Mouse (Mus musculus) gastrocnemius, adult 18-20 months (tissue): Measurements from ENCODE around the gene Lrp8. TPM values are rescaled to one million over a fixed set of nuclear protein-coding genes. Genes with fewer than 3 reads are reported as not detected.

Experiments
- DNase-seq: peaks from one replicate; pipeline ENCODE4 v3.0.0; 2021; ENCODE audit warnings: low spot score
- total RNA-seq, 2 experiments: library from RNA; stranded (reverse); gene quantifications; 2 replicates each; pipeline ENCODE4 v1.2.3; 2021

The Lrp8 gene
- total RNA-seq, 2 experiments from 2014 or later, result 0.05 to 0.07 TPM

DNA sequence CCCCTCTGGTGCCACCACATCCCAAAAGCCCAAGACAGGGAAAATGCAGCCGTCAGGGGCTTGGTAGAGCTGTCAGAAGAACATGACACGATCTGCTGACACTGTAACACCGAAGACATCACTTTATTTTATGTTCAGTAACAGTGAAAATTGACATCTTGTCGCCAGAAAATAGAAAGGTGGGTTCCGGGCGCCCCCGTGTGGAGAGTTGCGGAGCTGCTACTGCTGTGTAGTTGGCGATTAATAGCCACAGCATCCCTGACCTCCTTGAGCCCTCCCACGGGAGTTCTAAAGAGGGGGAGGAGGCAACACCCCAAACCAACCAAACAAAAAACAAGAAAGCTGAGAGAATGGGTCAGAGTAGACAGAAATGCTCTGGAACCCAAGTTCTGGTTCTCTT is 42.9 kb downstream of the Lrp8 start:
- peak; percentile 59 for DNase-seq

DNA sequence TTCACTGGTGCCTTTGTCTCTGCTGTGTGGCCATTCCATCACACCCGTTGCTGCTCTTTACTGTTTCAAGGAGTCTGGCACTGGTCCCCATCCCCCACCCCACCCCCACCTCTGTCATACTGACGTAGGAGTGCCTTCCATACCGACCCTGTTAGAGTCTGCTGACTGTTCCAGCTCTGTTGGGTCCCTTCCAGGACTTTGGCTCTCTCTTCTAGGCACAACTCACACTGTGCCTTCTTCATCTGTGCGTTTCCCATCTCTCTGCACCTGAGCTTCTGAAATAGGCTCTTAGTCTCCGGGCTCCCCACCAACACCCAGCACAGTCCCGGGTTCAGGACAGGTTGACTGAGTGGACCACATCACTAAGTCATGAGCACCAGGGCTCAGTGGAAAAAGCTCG is 44.7 kb downstream of the Lrp8 start:
- DNase-seq, result no peak

DNA sequence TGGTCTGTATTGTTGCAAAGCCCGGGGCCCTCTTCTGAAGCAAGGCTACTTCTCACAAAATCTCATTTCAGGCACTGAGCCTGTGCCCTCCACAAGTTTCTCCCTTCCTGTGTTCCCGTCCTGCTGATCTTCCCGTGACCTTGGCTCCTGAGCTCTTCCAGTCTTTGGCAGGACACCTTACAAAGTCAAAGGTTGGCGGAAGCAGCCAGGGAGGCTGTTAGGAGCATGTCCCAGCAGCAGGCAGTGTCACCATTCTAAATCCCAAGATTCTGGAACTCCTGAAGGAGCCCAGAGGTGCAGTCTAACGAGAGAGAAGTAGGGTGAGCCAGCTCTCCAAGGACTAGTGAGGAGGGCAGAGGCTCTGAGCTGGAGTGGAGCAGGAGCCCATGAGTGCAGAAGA is 46.5 kb downstream of the Lrp8 start:
- DNase-seq, result no peak

GRCm38 (mm10) chr4:107849621-107850020 is 47.6 kb downstream of the Lrp8 start:
- DNase-seq, result no peak

DNA sequence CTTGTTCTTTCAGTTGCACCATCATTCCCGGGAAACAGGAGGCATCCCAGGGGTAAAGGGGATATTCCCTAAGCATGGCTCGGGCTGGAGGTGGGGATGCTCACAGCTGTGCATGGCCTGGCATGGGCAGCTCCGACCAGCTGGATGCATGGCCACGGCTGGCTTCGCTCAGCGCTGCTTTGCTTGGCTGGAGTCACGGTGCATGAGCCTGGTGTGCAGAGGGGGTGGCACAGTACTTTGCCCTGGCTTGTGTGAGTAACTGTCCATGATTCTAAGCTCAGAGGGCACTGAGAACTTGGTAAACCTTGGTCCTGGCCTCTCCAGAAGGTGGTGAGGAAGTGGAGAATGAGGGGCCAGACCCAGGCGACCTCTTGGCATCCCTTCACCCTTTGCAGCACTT is 48.0 kb downstream of the Lrp8 start:
- DNase-seq, result no peak

GRCm38 (mm10) chr4:107853333-107853732 is 51.3 kb downstream of the Lrp8 start:
- no peak for DNase-seq

- DNase-seq, result no peak
Measured at GRCm38 (mm10) chr4:107853836-107854235, 51.8 kb downstream of the Lrp8 start.

DNA sequence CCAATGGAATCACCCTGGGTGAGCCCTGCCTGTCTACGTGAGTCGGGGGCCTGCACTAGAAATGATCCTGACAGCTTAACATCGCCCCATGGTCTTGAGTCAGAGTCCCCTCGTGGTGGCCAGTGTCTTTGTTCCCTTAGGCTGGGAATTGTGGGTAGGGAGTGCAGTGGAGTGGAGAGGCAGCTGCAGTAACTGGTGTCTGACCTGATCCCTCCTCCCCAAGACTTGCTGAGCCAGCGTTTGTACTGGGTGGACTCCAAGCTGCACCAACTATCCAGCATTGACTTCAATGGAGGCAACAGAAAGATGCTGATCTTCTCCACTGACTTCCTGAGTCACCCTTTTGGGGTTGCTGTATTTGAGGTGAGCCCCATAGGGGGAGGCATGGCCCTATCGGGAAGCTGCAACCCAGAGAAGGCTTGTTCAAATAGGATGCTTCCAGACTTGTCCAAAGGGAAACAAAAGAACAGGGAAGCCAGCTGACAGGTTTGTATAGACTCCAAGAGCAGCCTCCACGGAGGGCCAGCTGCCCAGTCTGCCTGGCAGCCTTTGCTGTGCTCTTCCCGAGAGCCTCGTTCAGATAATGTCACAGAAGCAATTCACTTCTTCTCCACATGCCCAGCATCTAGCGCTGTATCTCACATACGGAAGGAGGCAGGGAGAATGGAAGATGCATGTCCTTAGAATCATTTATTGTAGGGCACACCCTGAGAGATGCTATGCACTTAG is 55.1 kb downstream of the Lrp8 start:
- no peak for DNase-seq

DNA sequence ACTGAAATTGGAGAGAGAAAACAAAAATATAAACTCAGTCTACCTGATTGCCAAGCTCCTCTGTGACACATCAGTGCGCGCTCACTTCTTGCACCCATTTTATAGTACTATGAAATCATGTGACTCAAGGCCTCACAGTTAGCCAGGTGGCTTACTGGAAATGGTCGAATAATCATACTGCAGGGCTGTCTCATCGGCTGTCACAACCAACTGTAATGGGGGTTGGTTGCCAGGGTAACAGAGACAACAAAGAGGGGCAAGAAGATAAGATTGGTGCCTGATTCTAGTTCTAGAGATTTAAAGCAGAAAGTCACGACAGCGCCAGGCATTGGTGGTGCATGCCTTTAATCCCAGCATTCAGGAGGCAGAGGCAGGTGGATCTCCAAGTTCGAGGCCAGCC is 56.9 kb downstream of the Lrp8 start:
- no peak for DNase-seq

GRCm38 (mm10) chr4:107864866-107865265 is 62.8 kb downstream of the Lrp8 start:
- DNase-seq, result no peak

- DNase-seq, result peak; percentile 97
Measured at GRCm38 (mm10) chr4:107879254-107880050, 77.4 kb downstream of the Lrp8 start, which contains the start of gene Magoh. Magoh (plus strand) TSS chr4:107879755.

DNA sequence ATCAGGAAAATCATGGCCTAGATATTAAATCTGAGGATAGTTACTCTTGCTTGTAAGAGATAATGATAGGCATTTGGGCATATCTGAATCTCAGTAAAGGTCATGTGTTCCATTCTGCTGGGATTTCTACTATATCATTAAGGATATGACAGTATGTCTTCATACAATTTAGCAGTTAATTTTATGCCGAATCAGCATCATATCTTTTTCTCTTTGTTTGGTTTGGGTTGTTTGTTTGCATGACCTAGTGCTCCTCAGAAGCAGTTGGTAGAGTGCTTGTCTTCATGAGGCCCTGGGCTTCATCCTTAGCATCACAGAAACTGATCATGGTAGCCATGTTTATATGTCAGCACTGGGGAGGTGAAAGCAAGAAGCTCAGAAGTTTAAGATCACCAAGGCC is 79.6 kb downstream of the Lrp8 start:
- no peak for DNase-seq

GRCm38 (mm10) chr4:107886371-107886770 is 84.3 kb downstream of the Lrp8 start:
- DNase-seq, result no peak

- DNase-seq, result no peak
Measured at GRCm38 (mm10) chr4:107889385-107889730, 87.3 kb downstream of the Lrp8 start.

DNA sequence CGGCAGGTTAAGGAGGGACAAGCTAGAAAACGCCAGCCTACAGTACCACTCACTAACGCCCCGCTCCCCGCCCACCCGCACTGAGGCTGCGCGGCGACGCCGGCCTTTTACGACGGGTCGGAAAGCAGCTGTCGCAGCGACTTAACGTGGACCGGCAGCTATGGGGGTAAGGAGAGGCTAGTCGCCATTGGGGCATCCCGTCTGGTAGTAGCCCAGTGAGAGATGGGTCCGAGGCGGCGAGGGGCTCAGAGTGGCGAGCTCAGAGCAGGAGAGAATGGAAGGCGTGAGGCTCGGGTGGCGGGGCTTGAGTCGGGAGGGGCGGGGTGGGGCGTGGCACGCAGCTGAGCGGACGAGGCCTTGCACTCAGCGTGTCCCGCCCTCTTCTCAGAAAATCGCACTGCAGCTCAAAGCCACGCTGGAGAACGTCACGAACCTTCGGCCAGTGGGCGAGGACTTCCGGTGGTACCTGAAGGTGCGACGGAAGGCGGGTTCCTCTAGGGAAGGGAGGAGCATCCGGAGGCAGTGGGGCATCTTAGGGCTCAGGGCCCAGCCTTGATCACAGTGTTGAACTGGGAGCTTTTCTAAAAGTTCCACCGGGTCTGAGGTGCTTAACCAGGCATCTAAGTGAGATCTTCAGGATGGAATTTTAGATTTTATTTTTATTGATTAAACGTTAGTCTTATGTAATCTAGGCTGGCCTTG is 87.8 kb downstream of the Lrp8 start, which contains the start of gene 0610037L13Rik:
0610037L13Rik (plus strand) TSS at position 83 of the 702 bp plus-strand sequence.
- DNase-seq, result peak; percentile 94

GRCm38 (mm10) chr4:107892663-107893062 is 90.6 kb downstream of the Lrp8 start:
- DNase-seq, result no peak

- no peak for DNase-seq
Measured at GRCm38 (mm10) chr4:107899211-107899927, 97.3 kb downstream of the Lrp8 start.

GRCm38 (mm10) chr4:107900206-107900605 is 98.1 kb downstream of the Lrp8 start:
- no peak for DNase-seq

DNA sequence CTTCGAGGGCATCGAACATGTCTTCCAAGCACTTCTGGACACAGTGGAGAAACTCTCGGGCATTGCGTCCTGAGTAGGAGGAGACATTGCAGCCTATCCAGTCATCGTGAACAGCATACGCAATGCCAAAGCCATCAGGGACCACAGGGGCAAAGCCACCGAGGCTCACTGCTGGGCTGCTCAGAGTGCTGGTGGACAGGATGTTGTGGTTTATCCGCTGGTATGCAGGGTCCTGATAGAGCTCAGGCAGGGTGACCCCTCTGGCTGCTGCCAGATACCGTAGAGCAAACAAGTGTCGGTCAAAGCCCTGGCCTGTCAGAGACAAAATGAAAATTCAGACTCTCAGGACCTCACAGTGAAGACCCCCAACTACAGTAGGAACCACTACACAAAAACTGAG is 102.2 kb downstream of the Lrp8 start:
- no peak for DNase-seq

- DNase-seq, result no peak
Measured at GRCm38 (mm10) chr4:107906561-107906960, 104.5 kb downstream of the Lrp8 start.

- DNase-seq, result no peak
Measured at GRCm38 (mm10) chr4:107910020-107910419, 108.0 kb downstream of the Lrp8 start.

GRCm38 (mm10) chr4:107920336-107920735 is 118.3 kb downstream of the Lrp8 start:
- no peak for DNase-seq
